Mouse (Mus musculus): ENCODE measurements at regions not wholly inside any gene's neighbourhood (a gene's known extent, or its start where the extent isn't known, plus 50 kb on each side); places are given as distances from the start of the nearest gene placed in this dataset.
A peak's percentile ranks its signal among the peaks of the same experiment; 100 is the strongest.

DNA sequence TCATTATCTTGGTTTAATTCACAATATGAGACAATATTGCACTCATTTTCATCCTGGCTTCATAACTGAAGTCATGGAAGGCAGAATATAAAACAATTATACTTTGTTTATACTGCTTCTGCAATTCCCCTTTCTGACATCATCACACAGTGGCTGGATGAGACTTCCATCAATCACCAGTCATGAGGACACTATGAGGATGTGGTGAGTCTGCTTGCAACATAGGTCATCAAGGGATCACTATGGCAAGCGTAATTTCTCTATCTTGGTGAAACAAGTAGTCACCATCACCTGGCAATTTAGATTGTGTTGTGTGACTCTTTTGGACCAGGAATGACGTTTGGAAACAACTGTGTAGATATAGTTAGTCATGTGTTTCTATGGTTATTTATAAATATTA, 134.6 kb downstream of the Hao1 start:
- DNase-seq = no peak

- DNase-seq = no peak
Measured at GRCm38 (mm10) chr2:134399564-134399963, 154.6 kb downstream of the Hao1 start.

GRCm38 (mm10) chr2:134393421-134393820, 160.7 kb downstream of the Hao1 start:
- no peak for DNase-seq

GRCm38 (mm10) chr2:134375116-134375515, 179.1 kb downstream of the Hao1 start:
- DNase-seq = no peak

- no peak for DNase-seq
Measured at GRCm38 (mm10) chr2:134350894-134351501, 203.2 kb downstream of the Hao1 start.

DNA sequence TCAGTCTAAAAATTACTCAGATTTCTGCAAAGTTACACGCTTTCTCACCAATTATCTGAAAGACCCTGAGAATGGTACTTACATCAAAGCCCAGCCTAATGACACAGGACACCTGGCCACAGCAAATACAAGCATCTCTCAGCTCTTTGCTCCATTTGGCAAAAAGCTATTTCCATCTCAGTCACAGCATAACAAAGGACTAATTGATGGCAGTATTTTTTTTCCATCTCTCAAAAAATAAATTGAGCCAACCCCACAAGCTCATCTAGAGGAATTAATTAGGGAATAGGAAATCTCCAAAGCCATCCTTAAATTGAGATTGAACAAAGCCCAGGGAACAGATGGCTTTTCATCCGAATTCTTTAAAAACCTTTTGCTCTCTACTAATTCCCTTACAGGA, 203.7 kb downstream of the Hao1 start:
- no peak for DNase-seq

GRCm38 (mm10) chr2:134342515-134343140, 211.5 kb downstream of the Hao1 start:
- DNase-seq = no peak

- DNase-seq = no peak
Measured at GRCm38 (mm10) chr2:134308092-134308491, 246.1 kb downstream of the Hao1 start.

GRCm38 (mm10) chr2:134290126-134290691, 264.0 kb downstream of the Hao1 start:
- DNase-seq = no peak

GRCm38 (mm10) chr2:134275881-134276280, 278.3 kb downstream of the Hao1 start:
- DNase-seq = no peak

DNA sequence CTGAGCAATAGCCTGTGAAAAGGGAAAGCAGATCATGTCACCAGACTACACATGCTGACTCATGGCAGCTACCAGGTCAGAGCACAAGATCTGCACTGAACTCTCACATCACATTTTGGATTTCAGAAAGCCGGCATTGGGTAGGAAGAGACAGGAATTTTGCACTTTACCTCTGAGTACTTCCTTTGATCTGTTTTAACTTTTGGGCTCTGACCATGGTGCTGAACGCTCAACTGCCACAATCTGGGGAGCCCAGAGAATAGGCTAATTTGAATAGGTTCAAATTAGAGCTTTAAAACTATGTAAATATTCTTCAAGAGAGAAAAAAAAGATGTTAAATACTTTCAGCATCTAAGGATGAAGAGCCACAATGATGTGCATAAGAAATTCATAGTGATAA, 285.7 kb downstream of the Hao1 start:
- peak; percentile 7 for DNase-seq

All from adrenal gland, postnatal 14 days (tissue).